Mouse (Mus musculus): ENCODE results near the gene Hsf5.

Gene Hsf5

GRCm38 (mm10) chr11:87590841-87591525 lies 26.0 kb upstream of the Hsf5 start:
- peak; percentile 41 for DNase-seq (ENCODE audit: extremely low read depth, low read depth)

GRCm38 (mm10) chr11:87591526-87592353 lies 25.2 kb upstream of the Hsf5 start, which contains the start of gene Mtmr4:
Mtmr4 (plus strand) TSS chr11:87592162.
- DNase-seq (ENCODE audit: extremely low read depth, low read depth): peak; percentile 99

GRCm38 (mm10) chr11:87592354-87592695 lies 24.6 kb upstream of the Hsf5 start:
- no peak for DNase-seq (ENCODE audit: extremely low read depth, low read depth)

DNA sequence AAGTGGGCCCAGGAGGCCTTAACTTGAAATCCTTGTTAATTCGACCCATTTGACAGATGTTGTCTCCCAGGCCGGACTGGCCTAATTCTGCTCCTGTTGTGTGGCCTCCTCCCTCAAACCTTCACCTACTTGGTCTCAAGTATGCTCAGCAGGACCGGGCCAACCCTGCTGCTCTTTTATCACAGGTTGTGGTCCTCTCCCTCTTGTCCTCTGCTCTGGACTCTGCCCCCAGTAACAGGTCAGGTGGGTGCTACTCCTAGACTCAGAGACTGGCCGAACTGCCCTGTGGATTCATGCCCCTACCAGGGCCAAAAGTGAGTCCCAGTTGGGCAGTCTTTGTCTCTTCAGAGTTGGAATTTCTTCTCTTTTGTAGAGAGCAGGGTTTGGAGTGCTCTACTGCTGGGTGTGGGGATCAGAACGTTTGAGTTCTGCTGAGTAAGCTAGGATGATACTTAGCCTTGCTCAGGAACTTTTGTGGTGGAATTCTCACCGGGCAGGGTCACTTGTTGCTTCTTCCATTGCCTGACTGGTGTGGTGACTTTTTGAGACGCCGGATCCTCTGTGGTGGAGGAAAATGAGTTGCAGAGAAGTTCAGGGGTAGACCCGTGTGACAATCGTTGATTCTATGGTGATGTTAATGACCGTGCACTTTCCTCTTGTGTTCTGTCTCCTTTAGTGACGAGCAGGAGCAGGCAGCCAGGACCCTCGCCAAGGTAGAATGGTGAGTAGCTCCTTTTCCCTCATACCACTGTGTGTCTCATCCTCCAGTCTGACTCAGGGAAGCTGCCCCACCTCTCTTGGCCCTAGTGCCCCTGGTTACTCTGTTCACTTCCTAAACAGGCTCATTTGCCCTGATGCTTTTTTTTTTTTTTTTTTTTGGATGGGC lies 24.0 kb upstream of the Hsf5 start:
- no peak for DNase-seq (ENCODE audit: extremely low read depth, low read depth)

GRCm38 (mm10) chr11:87595327-87595841 lies 21.6 kb upstream of the Hsf5 start:
- no peak for DNase-seq (ENCODE audit: extremely low read depth, low read depth)

- DNase-seq (ENCODE audit: extremely low read depth, low read depth): no peak
These were observed 21.0 kb upstream of the Hsf5 start for GRCm38 (mm10) chr11:87595976-87596375.

DNA sequence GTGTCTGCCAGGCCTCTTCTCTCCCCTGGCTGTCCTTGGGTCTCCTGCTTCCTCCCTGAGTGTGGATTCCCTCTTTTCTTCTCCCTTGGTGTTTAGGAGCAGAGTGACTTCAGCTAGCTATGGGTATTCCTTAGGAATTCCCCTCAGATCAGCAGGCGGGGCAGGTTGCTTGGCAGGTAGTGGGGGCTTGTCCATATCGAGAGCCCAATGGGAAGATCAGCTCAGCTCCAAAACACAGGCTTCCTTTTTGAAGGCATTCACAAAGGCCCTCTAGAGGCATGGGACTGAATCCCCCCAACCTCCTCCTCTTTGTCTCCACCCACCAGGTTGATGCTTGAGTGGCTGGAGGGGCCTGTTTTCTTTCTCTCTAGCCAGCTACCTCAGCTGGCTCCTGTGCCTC lies 20.5 kb upstream of the Hsf5 start:
- DNase-seq (ENCODE audit: extremely low read depth, low read depth): no peak

DNA sequence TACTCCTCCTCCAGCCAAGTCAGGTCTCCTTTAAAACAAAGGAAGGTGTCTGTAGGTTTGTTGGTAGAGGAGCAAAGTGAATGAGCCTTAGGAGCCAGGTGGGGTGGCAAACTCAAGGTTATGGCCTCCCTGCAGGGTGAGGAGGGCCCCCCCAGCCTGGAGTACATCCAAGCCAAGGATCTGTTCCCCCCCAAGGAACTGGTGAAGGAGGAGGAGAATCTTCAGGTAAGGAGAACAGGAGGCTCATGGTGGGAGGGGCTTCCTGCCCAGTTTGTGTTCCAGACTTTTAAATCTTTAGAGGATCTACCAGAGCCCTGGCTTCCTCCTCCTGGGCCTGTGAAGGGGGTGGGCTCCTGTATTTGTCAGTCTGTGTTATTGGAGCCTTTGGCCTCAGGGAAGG lies 19.9 kb upstream of the Hsf5 start:
- DNase-seq (ENCODE audit: extremely low read depth, low read depth): no peak

- DNase-seq (ENCODE audit: extremely low read depth, low read depth): no peak
These were observed 17.4 kb upstream of the Hsf5 start for GRCm38 (mm10) chr11:87599395-87600089.

DNA sequence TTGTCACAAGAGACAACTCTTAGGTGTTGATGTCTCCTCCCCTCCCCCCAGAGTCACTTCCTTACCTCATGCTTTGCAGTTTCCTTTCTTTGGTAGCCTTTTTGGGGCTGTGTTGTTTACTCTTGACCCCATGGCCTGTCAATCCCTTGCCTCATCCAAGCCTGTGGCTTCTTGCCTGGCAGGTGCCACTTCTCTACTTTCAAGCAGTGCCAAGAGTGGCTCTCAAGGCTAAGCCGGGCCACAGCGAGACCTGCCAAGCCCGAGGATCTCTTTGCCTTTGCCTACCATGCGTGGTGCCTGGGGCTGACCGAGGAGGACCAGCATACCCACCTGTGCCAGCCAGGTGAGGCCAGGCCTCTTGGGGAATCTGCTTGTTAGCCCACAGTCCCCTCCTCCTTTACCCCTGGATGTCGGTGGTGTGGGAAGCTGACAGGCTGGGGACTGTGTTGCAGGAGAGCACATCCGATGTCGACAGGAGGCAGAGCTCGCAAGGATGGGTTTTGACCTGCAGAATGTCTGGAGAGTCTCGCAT lies 16.6 kb upstream of the Hsf5 start:
- no peak for DNase-seq (ENCODE audit: extremely low read depth, low read depth)

DNA sequence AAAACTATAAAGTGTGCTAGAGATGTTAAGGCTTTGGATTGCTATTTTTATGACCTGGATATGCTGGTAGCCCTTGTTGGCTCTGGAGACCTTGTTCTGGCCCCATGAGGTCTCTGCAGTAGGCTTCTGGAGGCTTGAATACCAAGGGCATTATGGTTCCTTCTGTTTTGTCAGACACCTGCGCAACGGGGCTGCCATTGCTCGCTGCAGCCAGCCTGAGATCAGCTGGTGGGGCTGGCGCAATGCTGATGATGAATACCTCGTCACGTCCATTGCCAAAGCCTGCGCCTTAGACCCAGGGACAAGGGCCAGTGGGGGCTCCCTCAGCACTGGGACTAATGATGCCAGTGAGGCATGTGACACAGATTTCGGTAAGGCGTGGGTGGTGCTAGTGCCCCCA lies 14.7 kb upstream of the Hsf5 start:
- DNase-seq (ENCODE audit: extremely low read depth, low read depth): no peak

GRCm38 (mm10) chr11:87603571-87603970 lies 13.4 kb upstream of the Hsf5 start:
- no peak for DNase-seq (ENCODE audit: extremely low read depth, low read depth)

- DNase-seq (ENCODE audit: extremely low read depth, low read depth): no peak
These were observed 7.7 kb upstream of the Hsf5 start for GRCm38 (mm10) chr11:87609264-87609663.

- DNase-seq (ENCODE audit: extremely low read depth, low read depth): no peak
These were observed 5.4 kb upstream of the Hsf5 start for GRCm38 (mm10) chr11:87611547-87611946.

GRCm38 (mm10) chr11:87613972-87614371 lies 3.0 kb upstream of the Hsf5 start:
- DNase-seq (ENCODE audit: extremely low read depth, low read depth): no peak

- no peak for DNase-seq (ENCODE audit: extremely low read depth, low read depth)
These were observed 1.4 kb upstream of the Hsf5 start for GRCm38 (mm10) chr11:87615551-87615950.

- no peak for DNase-seq (ENCODE audit: extremely low read depth, low read depth)
These were observed 1.0 kb upstream of the Hsf5 start for GRCm38 (mm10) chr11:87615952-87616351.

GRCm38 (mm10) chr11:87617606-87618005 lies 642 bp downstream of the Hsf5 start:
- DNase-seq (ENCODE audit: extremely low read depth, low read depth): no peak

DNA sequence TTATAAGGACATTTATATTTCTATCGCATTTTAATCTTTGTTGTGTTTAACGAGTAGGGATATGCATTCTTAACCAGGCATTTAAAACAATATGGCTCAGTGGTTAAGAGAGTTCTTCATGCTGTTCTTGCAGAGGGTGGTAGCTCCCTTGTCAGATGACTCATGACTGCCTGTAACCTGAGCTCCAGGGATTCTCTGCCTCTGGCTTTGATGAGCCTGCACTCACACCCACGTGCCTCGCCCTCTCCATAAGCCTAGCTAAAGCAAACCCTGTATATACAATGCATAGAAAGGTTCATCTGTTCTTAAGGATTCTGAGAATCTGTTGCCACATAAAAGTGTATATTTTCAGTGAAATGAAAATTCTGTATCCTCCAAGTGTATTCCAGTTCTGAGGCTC lies 6.2 kb downstream of the Hsf5 start:
- no peak for DNase-seq (ENCODE audit: extremely low read depth, low read depth)

DNA sequence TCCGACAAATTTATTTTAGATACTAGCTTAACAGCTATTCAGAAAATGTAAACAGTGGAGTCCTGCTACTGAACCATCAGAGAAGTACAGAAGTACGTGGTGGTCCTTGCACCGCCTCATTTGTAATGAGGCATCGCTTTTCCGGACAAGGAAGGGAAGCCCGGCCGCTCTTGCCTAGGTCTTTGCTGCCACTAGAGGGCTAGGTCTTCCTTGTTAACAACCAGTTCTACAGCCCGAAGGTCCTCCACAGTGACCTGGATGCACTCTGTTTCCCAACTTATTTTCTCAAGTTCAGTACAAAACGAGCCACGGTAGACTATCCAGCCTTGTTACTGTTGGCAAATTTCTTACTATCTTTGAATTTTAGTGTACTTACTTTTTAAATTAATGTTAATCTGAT lies 12.9 kb downstream of the Hsf5 start:
- DNase-seq (ENCODE audit: extremely low read depth, low read depth): no peak

DNA sequence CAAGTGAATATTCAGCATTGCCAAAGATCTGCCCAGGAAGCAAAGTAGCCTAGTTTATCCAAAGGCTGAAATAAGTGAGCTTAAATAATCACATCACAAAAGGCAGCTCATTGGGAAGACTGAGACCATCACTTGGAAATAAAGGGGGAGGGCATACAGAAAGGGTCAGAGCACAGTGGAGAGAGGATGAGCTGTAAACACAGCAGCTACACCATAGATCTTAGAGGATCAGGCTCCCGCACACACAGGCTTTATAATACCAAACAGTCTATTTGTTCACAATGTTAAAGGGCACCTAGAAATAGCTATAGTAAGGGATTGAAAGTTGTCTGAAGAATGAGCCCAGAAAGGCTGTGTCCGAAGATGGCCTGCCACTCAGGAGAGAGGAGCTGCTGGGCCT lies 21.8 kb downstream of the Hsf5 start:
- peak; percentile 3 for DNase-seq (ENCODE audit: extremely low read depth, low read depth)
